Mouse (Mus musculus) common myeloid progenitor, adult 5-6 weeks (primary cell): ENCODE data around the gene Slc1a2. TPM values are rescaled to one million over a fixed set of nuclear protein-coding genes. Genes with fewer than 3 reads are reported as not detected.

Source experiments
- ATAC-seq: replicated peaks from 2 replicates; pipeline ENCODE4 v1.8.0; 2016; ENCODE audit warnings: low read depth, mild to moderate bottlenecking, moderate TSS enrichment, inconsistent platforms; ENCODE audit not compliant: poor library complexity, severe bottlenecking
- total RNA-seq: library from RNA; stranded (forward); fragments of 200-1000, 187-1606 nt; gene quantifications from 2 replicates; pipeline ENCODE4 v1.2.3, GENCODE M21; 2017

The Slc1a2 gene
- total RNA-seq, 1 experiment from 2014 or later = not detected

DNA sequence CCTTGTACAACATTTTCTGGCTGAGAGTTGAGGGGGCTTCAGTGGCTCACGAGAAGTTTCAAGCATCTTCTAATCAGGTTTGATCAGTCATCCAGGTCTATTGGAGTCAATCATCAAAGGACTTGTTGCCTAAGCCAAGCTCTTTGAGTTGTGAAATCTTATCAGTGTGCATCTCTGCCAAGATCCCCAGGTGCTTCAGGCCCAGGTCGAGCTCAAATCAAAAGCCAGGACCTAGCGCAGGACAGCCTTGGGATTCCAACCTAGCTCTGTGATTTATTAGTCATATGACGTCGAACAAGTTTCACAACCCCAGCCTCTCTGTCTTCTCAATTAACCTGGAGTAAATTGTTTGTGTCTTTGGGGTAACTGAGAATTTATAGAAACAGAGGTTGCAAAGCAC lies 53.1 kb downstream of the Slc1a2 start:
- no peak for ATAC-seq

- no peak for ATAC-seq
Measured at GRCm38 (mm10) chr2:102712049-102712448, 53.6 kb downstream of the Slc1a2 start.

GRCm38 (mm10) chr2:102712678-102713628 lies 54.5 kb downstream of the Slc1a2 start:
- no peak for ATAC-seq

- no peak for ATAC-seq
Measured at GRCm38 (mm10) chr2:102714320-102714719, 55.9 kb downstream of the Slc1a2 start.

GRCm38 (mm10) chr2:102715754-102716153 lies 57.3 kb downstream of the Slc1a2 start:
- ATAC-seq = no peak

DNA sequence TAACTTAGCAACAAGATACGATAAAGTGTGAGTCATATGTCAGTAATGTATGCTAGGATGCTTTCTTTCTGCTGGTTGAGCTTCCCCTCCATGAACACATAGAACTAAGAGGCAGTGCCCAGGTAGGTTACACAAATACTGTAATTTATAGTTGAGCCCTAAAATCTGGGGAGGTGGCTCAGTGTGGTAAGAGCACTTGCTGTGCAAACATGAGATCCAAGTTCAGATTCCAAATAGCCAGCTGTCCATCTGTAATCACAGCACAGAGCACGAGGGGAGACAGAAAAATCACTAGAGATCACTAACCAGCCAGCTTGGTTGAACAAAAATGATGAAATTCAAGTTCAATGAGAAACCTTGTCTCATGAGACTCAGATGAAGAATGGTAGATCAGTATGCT lies 63.4 kb downstream of the Slc1a2 start:
- ATAC-seq = no peak

DNA sequence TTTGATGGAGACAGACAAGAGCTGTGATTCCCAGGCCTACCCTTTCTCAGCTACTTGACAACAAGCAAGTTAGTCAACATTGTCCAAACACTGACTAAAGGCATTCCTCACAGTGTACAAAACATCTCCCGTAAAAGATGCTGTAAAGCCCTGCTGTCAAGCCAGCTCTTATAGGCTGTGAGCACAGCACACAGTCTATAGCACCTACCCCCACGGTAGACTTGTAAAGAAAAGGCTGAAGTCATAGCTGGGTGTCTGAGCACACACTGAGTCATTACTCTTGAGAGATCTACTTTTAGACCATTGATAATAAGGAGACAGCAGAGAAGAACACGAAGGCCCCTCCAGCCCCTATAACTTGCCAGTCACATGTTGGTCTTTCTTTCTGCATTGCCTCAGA lies 66.6 kb downstream of the Slc1a2 start:
- no peak for ATAC-seq

DNA sequence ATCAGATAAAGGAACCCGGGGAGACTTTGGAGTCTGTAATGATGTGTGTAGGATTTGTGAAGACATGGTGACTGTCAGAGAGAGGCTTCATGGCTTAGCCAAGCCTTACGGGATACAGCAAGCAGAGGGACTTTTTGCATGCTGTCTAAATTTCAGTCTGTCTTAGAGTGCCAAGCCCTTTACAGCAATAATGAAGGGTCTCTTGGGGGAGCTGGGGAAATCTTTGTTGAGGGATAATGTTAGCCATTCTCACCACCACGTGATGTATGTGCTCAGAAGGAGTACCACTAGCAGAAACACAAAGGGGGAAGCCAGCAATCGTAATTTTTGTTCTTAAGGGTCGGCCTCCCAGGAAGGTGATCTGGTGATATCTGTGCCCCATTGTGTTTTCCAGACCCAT lies 71.9 kb downstream of the Slc1a2 start:
- no peak for ATAC-seq

DNA sequence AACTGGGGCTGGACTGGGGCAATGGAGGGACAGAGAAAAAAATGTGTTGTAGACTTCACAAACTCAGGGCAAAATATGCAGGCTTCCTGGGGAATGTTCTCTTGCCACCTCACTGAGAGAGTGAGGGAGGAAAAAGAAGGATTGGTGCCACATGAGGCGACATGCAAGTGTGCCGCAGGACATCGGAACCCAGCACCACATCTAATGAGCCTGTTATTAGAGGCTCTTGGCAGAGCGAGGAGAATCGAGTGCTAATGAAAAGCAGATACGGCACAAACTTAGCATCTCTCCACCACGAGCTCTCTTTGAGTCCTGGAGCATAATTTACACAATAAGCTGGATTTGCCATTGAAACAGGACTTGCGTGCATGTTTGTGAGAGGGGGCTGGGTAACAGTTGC lies 72.3 kb downstream of the Slc1a2 start:
- ATAC-seq = no peak

DNA sequence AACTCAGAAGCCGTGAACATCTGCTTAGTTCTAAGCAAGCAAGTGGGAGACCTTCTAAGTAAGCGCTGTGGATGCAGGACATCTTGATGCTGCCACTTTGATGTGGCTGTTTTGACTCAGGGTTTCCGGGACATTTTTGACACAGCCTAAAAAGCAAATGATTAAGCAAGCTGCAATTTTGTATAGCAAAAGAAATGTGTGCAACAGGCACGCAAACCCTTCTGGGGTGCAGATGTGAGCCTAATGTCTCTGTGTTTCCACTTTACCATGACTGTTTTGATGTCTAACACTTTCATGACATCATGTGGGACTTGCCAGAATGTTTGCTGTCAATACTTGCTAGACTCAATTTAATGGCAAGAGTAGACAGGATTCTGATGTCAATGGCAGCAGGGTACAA lies 74.7 kb downstream of the Slc1a2 start:
- ATAC-seq = no peak

GRCm38 (mm10) chr2:102734055-102734454 lies 75.6 kb downstream of the Slc1a2 start:
- ATAC-seq = no peak

DNA sequence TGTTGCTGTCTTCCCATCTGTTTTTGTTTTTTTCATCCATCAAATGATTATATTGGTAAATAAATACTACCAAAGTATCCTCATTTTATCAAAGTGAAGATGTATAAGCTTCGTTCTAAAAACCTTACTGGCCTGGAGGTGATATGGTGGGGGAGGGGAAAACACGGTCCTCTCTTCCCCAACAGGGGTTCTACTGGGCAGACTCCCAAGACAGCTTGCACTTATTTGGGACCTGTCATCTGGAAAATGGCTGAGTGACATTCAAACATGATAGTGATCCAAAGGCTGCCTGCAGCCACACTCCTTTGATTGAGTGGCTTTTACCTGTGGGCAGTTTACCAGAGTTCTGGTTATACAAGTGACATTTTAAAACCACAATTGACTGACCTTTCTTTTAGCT lies 76.6 kb downstream of the Slc1a2 start:
- no peak for ATAC-seq

DNA sequence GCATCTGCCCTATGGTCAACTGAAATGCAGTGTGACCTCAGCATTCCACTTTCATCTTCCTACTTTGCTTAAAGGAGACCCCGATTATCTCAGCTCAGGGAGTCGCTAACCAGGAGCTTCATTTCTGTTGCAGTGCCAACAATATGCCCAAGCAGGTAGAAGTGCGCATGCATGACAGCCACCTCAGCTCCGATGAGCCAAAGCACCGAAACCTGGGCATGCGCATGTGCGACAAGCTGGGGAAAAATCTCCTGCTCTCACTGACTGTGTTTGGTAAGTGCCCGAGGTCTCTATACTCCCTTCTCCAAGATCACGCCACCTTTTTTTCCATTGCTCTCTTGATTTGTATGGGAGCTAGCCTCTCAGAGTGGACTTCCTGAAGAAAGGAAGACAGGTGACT lies 77.4 kb downstream of the Slc1a2 start:
- ATAC-seq = no peak

DNA sequence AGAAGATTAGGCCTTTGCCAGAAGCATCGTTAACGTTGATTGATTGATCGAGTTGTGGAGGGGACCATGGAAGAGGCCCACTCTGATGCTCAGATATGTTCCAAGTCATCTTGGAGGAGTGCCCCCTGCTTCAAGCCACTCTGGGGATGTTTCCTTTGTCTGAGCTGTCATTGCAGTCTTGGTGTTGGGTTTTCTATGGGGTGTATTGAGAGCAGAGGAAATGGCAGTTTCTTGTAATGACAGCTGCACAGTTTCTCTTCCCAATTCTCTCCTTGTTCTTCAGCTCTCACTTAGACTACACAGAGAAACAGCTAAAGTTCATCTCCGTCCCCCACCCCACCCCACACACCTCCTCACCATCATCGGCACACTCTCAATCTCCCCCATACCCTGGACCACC lies 78.0 kb downstream of the Slc1a2 start:
- peak; percentile 51 for ATAC-seq

GRCm38 (mm10) chr2:102738852-102739251 lies 80.4 kb downstream of the Slc1a2 start:
- peak; percentile 78 for ATAC-seq

DNA sequence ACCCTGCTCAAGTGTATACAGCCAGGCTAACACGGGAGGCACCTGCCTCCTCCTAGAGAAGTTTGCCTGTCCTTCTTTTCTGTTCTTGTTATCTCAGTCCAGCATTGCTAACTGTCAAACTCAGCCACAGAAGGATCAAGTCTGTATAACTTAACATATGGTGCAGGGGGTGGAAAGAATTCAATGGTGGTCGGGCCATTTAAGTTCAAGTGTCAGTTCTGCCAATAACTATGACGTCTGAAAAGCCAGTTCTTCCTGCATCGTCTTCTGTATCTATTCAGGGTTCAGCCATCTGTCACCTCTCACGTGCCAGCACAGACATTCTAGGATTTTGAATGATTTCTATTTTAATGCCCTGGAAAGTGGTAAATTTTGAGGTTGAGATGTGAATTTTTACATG lies 84.2 kb downstream of the Slc1a2 start:
- ATAC-seq = no peak

DNA sequence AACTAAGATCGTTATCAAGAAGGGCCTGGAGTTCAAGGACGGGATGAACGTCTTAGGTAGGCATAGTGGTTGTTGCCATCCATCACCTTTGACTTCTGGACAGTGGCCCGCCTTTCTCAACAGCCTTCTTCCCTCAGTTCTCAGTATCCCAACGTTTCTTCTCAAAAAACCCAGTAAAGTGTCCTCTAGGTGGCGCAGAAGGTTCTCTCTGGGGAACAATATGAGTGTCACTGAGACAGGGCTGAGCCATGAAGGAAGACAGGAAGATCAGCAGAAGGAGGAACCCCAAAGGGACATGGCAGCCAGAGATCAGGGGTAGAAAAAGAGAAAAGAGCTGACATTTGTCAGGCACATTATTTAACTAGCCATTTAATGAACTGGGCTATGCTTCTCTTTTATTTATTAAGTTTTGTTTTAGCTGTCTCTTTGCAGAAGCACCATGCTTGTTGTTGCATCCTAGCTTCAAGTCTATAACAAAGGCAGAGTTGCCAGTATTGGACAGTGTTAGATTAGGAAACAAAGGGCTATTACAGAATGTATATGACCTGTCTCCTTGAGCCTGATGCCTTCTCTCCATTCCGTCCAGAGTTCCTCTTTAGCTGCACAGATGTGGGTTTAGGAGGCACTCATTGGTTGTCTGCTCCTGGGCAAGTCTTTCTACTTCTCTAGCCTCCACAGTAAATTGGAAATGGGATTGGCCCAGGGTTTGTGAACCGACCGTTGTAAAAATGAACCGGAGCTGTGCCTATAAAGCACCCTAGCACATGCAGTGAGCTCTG lies 85.6 kb downstream of the Slc1a2 start:
- ATAC-seq = peak; percentile 62

GRCm38 (mm10) chr2:102745259-102745906 lies 86.9 kb downstream of the Slc1a2 start:
- peak; percentile 94 for ATAC-seq

DNA sequence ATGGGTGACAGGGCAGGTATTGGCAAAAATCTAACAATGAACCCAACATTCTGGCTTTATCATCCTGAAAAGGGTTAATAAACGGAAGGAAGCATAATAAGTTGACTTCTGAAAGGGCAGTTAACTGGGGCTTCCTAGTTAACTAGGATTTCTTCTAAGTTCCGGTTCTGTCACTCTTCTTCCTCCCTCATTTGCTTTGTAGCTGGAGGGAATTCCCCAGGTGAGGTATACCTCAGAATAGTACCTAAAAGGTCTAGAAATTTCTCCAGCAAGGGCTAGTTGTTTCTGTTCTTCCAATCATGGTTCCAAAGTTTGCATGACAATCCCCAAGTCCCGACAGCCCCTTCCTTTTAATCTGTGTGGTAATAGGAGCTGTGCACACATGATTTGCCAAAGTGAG lies 89.3 kb downstream of the Slc1a2 start:
- no peak for ATAC-seq

DNA sequence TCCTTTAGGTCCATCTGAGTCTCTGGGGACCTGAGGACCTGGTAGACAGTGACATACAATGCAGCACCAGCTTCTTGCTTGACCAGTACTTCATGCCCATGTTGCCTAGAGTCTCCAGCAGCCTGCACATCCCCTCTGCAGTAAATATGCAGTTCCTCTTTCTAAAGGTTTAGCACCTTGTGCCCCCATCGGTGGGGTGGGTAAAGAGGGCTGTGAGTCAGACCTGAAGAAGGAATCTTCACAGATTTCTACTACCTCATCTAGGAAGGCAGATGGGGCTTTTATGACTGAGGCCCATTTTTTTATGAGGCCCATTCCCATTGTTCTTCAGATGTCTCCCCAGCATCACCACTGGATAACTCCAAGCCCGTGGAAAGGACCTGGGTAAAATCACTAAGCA lies 91.5 kb downstream of the Slc1a2 start:
- ATAC-seq = no peak

- ATAC-seq = 0 out of 2 replicates have a peak, but pooled peaks have one; percentile 40
Measured at GRCm38 (mm10) chr2:102751846-102752245, 93.4 kb downstream of the Slc1a2 start.
